Mouse (Mus musculus) thymus, adult 2 months (tissue): ENCODE measurements around the gene Tmem131.

Source experiments
- CTCF ChIP-seq: fragments of 200-500 bp; IDR thresholded peaks from 2 replicates; pipeline ENCODE4 v1.5.1; 2012; ENCODE audit warnings: mild to moderate bottlenecking, control low read depth, low read length, moderate library complexity, borderline replicate concordance; ENCODE audit not compliant: control insufficient read depth, poor library complexity, insufficient read depth; ENCODE audit errors: extremely low read depth
- POLR2A ChIP-seq: fragments of 200-500 bp; IDR thresholded peaks from 2 replicates; pipeline ENCODE4 v1.6.1; 2012; ENCODE audit warnings: mild to moderate bottlenecking, low read length, control low read depth, moderate library complexity; ENCODE audit not compliant: control insufficient read depth, poor library complexity, insufficient read depth; ENCODE audit errors: extremely low read depth

DNA sequence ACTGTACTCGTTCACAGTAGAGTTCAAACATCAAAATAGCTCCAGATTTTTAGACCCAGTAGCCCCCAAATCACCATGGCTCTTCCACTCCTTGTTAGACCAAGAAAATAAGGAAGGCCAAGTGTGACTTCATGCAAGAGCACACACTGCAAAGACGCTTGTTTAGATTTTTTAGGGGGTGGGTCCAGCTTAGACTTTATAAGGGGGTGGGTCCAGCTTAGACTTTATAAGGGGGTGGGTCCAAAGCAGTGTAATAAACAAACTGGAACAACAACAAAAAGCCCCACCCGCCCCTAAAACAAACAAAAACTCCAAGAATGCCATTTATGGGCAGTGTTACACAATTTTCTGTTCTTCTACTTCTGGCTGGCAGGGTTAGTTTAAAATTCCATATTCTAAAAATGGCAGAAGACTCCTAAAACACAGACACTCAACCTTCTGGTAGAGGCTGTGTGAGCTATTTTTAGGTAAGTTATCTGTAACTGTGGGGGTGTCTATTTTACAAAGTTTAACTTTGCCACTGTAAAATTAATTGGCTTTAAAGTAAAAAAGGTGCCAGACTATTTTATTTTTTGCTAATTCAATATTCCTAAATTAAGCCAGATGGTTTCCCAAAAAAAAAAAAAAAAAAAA is 143.0 kb downstream of the Tmem131 start:
- no peak for TF ChIP-seq CTCF
- TF ChIP-seq POLR2A: no peak
